Mouse (Mus musculus): Measurements from ENCODE around the gene Zfp541.
A peak's percentile ranks its signal among the peaks of the same experiment; 100 is the strongest.

Zfp541 gene

DNA sequence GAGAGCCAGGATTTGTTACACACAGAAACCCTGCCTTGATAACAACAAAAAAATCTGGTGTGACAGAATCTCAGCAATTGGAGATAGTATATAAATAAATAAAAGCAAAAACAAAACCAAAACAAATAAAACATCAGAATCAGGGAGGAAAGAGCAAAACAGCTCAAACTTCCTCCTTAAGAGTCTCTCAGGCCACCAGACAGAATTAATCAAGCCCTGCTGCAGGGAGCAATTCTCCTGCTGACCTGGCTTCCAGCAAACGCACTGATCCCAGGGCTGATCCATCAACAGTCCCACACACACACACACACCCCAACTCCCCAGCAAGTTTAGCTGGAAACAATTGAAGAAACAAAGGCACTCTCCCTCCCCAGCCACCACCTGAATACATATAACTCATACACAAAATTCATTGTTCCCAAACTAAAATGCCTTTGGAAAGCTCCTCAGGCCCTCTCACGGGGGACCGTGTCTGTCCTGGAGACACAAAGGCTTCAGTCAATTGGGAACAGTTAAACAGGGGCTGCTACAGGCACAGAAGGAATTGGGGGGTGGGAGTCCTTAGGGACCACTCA, 17.7 kb upstream of the Zfp541 start:
- DNase-seq (ENCODE audit: low spot score in 2 of 2): no peak

- no peak for DNase-seq (ENCODE audit: low spot score in 2 of 2)
Observed at GRCm38 (mm10) chr7:16044531-16044930, 17.1 kb upstream of the Zfp541 start.

GRCm38 (mm10) chr7:16045538-16045937, 16.1 kb upstream of the Zfp541 start:
- DNase-seq (ENCODE audit: low spot score in 2 of 2): no peak

- peak; percentile 56 to 69 for DNase-seq (ENCODE audit: low spot score in 2 of 2)
Observed at GRCm38 (mm10) chr7:16046101-16046480, 15.5 kb upstream of the Zfp541 start.

DNA sequence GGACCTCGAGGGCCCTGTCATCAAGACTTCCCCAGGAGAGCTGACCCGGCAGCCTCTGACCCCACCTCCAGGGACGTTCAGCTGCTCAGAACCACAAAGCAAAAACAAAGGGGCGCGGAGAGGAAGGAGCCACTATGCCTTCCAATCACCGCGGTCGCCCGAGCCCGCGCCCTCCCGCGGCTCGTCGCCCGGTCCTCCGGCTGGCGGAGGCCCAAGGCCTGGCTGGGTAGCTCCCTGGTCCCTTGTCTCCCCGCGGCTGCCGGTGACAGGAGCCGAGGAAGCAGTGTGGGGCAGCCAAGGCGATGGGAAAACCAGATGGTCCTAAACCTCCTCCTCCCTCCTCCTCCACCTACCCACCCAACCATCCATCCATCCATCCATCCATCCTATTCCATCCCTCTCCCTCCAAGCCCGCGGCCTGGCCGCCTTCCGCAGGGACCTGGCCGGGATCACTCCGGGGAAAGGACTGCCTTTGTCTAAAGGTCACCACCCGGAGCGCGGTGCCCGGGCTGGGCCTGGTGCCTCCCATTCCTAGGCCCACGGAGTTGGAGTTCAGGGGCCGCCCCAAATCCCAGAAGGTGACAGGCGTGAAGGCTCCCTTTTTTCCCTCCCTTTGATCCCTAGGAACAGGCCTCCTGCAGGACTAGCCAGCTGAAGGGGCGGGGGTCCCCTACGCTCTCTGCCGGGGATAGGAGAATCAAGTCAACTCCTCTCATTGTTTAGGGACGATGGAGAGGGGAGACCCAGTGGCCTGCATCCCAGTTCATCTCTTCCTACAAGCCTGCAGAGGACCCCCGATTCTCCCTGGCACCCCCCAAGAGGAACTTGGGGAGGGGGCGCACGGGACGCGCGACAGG, 14.9 kb upstream of the Zfp541 start:
- peak; percentile 50 to 64 for DNase-seq (ENCODE audit: low spot score in 2 of 2)

GRCm38 (mm10) chr7:16047338-16048146, 14.1 kb upstream of the Zfp541 start, which contains the start of gene Bicra:
Gene Bicra (minus strand): TSS chr7:16047921.
- peak; percentile 70 to 80 for DNase-seq (ENCODE audit: low spot score in 2 of 2)

GRCm38 (mm10) chr7:16048164-16048564, 13.4 kb upstream of the Zfp541 start:
- peak; percentile 96 for DNase-seq (ENCODE audit: low spot score in 2 of 2)

GRCm38 (mm10) chr7:16048675-16049575, 12.7 kb upstream of the Zfp541 start:
- no peak for DNase-seq (ENCODE audit: low spot score in 2 of 2)

DNA sequence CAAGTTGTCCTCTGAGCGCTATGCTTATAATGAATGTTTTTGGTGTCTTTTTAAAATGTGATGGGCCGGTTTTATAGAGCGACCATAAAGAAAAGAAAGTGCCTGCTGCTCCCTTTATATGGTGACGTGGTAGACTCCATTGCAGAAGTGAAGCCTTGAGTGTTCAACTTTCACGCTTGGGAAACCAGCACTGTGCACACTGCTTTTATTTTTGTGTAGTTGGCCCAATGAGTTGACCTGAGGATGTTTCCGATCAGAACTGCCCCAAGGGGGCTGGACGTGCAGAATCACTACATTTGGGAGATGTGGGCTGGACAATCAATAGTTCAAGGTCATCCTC, 12.1 kb upstream of the Zfp541 start:
- DNase-seq (ENCODE audit: low spot score in 2 of 2): no peak

GRCm38 (mm10) chr7:16050600-16050999, 11.0 kb upstream of the Zfp541 start:
- no peak for DNase-seq (ENCODE audit: low spot score in 2 of 2)

GRCm38 (mm10) chr7:16051883-16052595, 9.6 kb upstream of the Zfp541 start:
- peak; percentile 73 to 86 for DNase-seq (ENCODE audit: low spot score in 2 of 2)

GRCm38 (mm10) chr7:16052684-16053083, 8.9 kb upstream of the Zfp541 start:
- DNase-seq (ENCODE audit: low spot score in 2 of 2): peak; percentile 92 to 94

- no peak for DNase-seq (ENCODE audit: low spot score in 2 of 2)
Observed at GRCm38 (mm10) chr7:16053105-16053504, 8.5 kb upstream of the Zfp541 start.

- no peak for DNase-seq (ENCODE audit: low spot score in 2 of 2)
Observed at GRCm38 (mm10) chr7:16054966-16055365, 6.6 kb upstream of the Zfp541 start.

DNA sequence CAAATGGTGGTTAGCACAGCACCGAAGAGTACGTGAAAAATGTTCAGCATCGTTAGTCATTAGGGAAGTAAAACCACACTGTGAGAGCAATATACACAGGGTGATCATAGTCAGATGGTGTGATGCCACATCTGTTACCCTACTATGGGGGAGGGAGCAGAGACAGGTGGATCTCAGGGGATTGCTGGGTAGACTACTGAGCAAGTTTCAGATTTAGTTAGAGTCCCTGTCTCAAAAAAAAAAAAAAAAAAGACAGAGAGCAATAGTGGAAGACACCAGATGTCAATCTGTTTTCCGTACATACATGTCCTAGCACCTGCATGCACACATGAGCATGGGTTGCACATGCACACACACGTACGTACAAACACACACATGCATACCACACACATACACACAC, 5.9 kb upstream of the Zfp541 start:
- no peak for DNase-seq (ENCODE audit: low spot score in 2 of 2)

GRCm38 (mm10) chr7:16056459-16057135, 5.0 kb upstream of the Zfp541 start:
- no peak for DNase-seq (ENCODE audit: low spot score in 2 of 2)

DNA sequence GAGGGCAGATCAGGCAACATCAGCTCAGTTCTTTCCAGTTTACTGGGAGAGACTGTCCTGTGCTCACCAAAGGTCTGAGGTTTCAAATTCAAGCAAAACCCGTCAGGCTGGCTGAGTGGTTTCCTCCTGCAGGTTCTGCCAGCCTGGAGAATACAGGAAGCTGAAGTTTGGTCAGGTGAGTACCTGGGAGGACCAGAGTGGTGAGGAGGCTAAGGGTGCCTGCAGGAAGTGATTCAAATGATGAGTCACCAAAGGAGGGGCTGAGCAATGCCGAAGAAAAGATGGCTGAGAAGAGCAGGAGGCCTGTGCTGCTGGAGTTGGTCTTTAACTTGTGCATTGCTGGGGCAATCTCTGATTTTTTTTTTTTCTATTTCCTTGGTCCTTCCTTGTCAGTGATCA, 4.5 kb upstream of the Zfp541 start:
- no peak for DNase-seq (ENCODE audit: low spot score in 2 of 2)

GRCm38 (mm10) chr7:16062099-16062420, 446 bp downstream of the Zfp541 start:
- DNase-seq (ENCODE audit: low spot score in 2 of 2): no peak

DNA sequence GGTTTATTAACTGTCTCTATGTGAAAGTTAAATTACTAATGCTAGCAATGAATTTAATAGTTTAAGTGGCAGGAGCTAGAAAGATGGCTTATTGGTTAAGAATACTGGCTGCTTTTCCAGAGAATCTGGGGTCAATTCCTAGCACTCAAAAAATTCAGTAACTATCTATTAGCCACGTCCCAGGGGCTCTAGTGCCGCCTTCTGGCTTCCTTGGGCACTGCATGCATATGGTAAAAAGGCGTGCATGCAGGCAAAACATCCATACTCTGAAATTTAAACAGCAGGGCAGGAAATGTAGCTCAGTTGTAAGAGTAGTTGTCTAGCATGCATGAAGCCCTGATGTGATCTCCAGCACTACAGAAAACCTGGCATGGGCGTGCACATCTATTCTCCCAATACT, 1.9 kb downstream of the Zfp541 start:
- DNase-seq (ENCODE audit: low spot score in 2 of 2): no peak

DNA sequence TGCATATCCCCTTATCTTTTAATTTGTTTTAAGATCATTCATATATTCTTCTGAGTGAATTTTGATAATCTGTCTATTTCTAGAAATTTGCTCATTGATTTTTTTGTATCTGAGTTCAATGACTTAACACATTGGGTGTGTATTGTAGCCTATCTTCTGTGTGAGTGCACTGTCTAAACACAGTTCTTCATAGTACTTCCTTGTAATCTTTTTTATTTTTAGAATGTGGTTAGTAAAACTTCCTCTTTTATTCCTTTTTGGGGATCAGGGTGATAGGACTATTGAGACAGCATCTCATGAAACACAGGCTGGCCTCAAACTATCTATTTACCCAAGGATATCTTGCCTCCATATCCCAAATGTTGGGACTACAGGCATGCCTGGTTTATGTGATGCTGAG, 9.2 kb downstream of the Zfp541 start:
- DNase-seq (ENCODE audit: low spot score in 2 of 2): no peak
